28 mouse cellular contexts compared by ENCODE assay signal in genomic region chr5:147577003-147577402, GRCm38 (mm10).
DNase-seq lines count a peak whose midpoint lies in the region; ATAC-seq and TF ChIP-seq lines count a peak whose summit lies in the region.
"Had no signal": no experiment of that assay in that cellular context is flagged by ENCODE, and none has a peak within 500 bp of the region (broad histone marks: within the 10 kb centered on the region; RNA-seq: fewer than 3 reads in every experiment).

No protein-coding gene starts in this region.

- H3K36me3 ChIP-seq in embryonic facial prominence, embryonic 11.5 days (replicated peaks; ENCODE audit: control insufficient read depth, insufficient read depth, low read depth, low read length) = no peaks in the 10 kb centered on the region
- no peaks in the 10 kb centered on the region for H3K36me3 ChIP-seq in embryonic facial prominence, embryonic 10.5 days (replicated peaks)
- no peaks in the 10 kb centered on the region for H3K36me3 ChIP-seq in heart, embryonic 16.5 days (ENCODE audit: control insufficient read depth, insufficient read depth)
- peaks cover 3% of the 10 kb centered on the region; the same call in 1 of the 2 replicates for H3K36me3 ChIP-seq in heart, embryonic 12.5 days
- peaks cover 3% of the 10 kb centered on the region for H3K36me3 ChIP-seq in megakaryocyte, embryonic 14.5 days (replicated peaks; ENCODE audit: low read length)
- no peaks in the 10 kb centered on the region for H3K36me3 ChIP-seq in myocyte (ENCODE audit: control insufficient read depth, insufficient read depth)
- H3K36me3 ChIP-seq in forebrain, embryonic 15.5 days = no peaks in the 10 kb centered on the region
- H3K36me3 ChIP-seq: hindbrain, embryonic 15.5 days; limb, embryonic 13.5 days; liver, embryonic 12.5 days; midbrain, embryonic 13.5 days; neural tube, embryonic 15.5 days had no signal

- no peak for ATAC-seq in embryonic facial prominence, embryonic 11.5 days (replicated peaks; ENCODE audit: insufficient number of reproducible peaks, low FRiP score, low TSS enrichment, low read depth)
- ATAC-seq in heart, embryonic 16.5 days (replicated peaks; ENCODE audit: extremely low read depth, insufficient read depth, low FRiP score) = peak; percentile 39; the same call in 1 of the 2 replicates
- ATAC-seq in heart, embryonic 12.5 days (ENCODE audit: insufficient number of reproducible peaks, low FRiP score) = no peak
- no peak for ATAC-seq in megakaryocyte, adult 5-6 weeks (ENCODE audit: poor library complexity, severe bottlenecking)
- ATAC-seq in forebrain, embryonic 15.5 days (replicated peaks) = no peak
- ATAC-seq: forebrain, embryonic 13.5 days; inflammation-experienced regulatory T-cells, adult 6 months; liver, embryonic 12.5 days; liver, postnatal 0 days; midbrain, embryonic 13.5 days had no signal

- peak; percentile 26 for DNase-seq in embryonic facial prominence, embryonic 11.5 days (ENCODE audit: low spot score)
- DNase-seq in embryonic facial prominence, embryonic 10.5 days (ENCODE audit: low spot score) = no peak
- DNase-seq: B cell, adult 2 months; cerebellum, adult 11-12 months; cerebellum, adult 9-11 months; embryo, embryonic 11 days; kidney, adult 11 months; kidney, postnatal 14 days; layer of hippocampus, adult 9-11 months; liver, postnatal 0 days; lung, postnatal 36 days; retina, postnatal 1 day; right cerebral cortex, postnatal 14 days; thymus, postnatal 25 days had no signal

- H3K9me3 ChIP-seq in embryonic facial prominence, embryonic 11.5 days (replicated peaks; ENCODE audit: control insufficient read depth, low read length) = no peaks in the 10 kb centered on the region
- no peaks in the 10 kb centered on the region for H3K9me3 ChIP-seq in embryonic facial prominence, embryonic 10.5 days
- no peaks in the 10 kb centered on the region for H3K9me3 ChIP-seq in heart, embryonic 16.5 days (replicated peaks; ENCODE audit: control insufficient read depth, low read length)
- H3K9me3 ChIP-seq in heart, embryonic 12.5 days (replicated peaks) = 0 out of 2 replicates have a peak, but pooled peaks cover 3% of the 10 kb centered on the region
- H3K9me3 ChIP-seq in megakaryocyte, embryonic 14.5 days = peaks cover 23% of the 10 kb centered on the region
- H3K9me3 ChIP-seq in forebrain, embryonic 15.5 days = no peaks in the 10 kb centered on the region
- H3K9me3 ChIP-seq: forebrain, embryonic 13.5 days; hindbrain, embryonic 15.5 days; limb, embryonic 13.5 days; liver, embryonic 12.5 days; midbrain, embryonic 13.5 days; neural tube, embryonic 15.5 days had no signal

- H3K4me1 ChIP-seq in embryonic facial prominence, embryonic 11.5 days (ENCODE audit: control insufficient read depth, insufficient read depth, low read length) = no peaks in the 10 kb centered on the region
- peaks cover 7% of the 10 kb centered on the region; the same call in 1 of the 2 replicates for H3K4me1 ChIP-seq in embryonic facial prominence, embryonic 10.5 days
- H3K4me1 ChIP-seq in heart, embryonic 16.5 days (ENCODE audit: control insufficient read depth, insufficient read depth, low read length) = no peaks in the 10 kb centered on the region
- peaks cover 6% of the 10 kb centered on the region for H3K4me1 ChIP-seq in heart, embryonic 12.5 days (replicated peaks)
- peaks cover 44% of the 10 kb centered on the region for H3K4me1 ChIP-seq in megakaryocyte, embryonic 14.5 days
- H3K4me1 ChIP-seq in forebrain, embryonic 15.5 days = no peaks in the 10 kb centered on the region
- H3K4me1 ChIP-seq: forebrain, embryonic 13.5 days; hindbrain, embryonic 15.5 days; limb, embryonic 13.5 days; liver, embryonic 12.5 days; midbrain, embryonic 13.5 days; neural tube, embryonic 15.5 days had no signal

- H3ac ChIP-seq in myocyte (ENCODE audit: control insufficient read depth, insufficient read length) = no peak overlapping the region

- no peak overlapping the region for H3K4me3 ChIP-seq in embryonic facial prominence, embryonic 11.5 days (ENCODE audit: low read depth, low read length)
- H3K4me3 ChIP-seq in embryonic facial prominence, embryonic 10.5 days = no peak overlapping the region
- no peak overlapping the region for H3K4me3 ChIP-seq in heart, embryonic 16.5 days (ENCODE audit: low read length)
- H3K4me3 ChIP-seq in heart, embryonic 12.5 days = no peak overlapping the region
- peak overlapping the region; percentile 14 for H3K4me3 ChIP-seq in megakaryocyte, embryonic 14.5 days (replicated peaks)
- no peak overlapping the region for H3K4me3 ChIP-seq in myocyte
- no peak overlapping the region for H3K4me3 ChIP-seq in forebrain, embryonic 15.5 days
- H3K4me3 ChIP-seq: forebrain, embryonic 13.5 days; hindbrain, embryonic 15.5 days; limb, embryonic 13.5 days; liver, embryonic 12.5 days; midbrain, embryonic 13.5 days; neural tube, embryonic 15.5 days had no signal

- no peaks in the 10 kb centered on the region for H3K79me2 ChIP-seq in myocyte (ENCODE audit: control insufficient read depth, insufficient read depth)

- no peak overlapping the region for H3K4me2 ChIP-seq in embryonic facial prominence, embryonic 11.5 days (ENCODE audit: low read depth, low read length)
- H3K4me2 ChIP-seq in heart, embryonic 16.5 days (ENCODE audit: low read depth, low read length) = no peak overlapping the region
- no peak overlapping the region for H3K4me2 ChIP-seq in heart, embryonic 12.5 days
- no peak overlapping the region for H3K4me2 ChIP-seq in myocyte (ENCODE audit: low read depth)
- H3K4me2 ChIP-seq in forebrain, embryonic 15.5 days (replicated peaks) = no peak overlapping the region
- H3K4me2 ChIP-seq: forebrain, embryonic 13.5 days; heart, embryonic 11.5 days; hindbrain, embryonic 15.5 days; limb, embryonic 13.5 days; liver, embryonic 12.5 days; midbrain, embryonic 13.5 days; neural tube, embryonic 15.5 days had no signal

- no peaks in the 10 kb centered on the region for H3K27me3 ChIP-seq in embryonic facial prominence, embryonic 11.5 days (ENCODE audit: control insufficient read depth, insufficient read depth, low read length)
- no peaks in the 10 kb centered on the region for H3K27me3 ChIP-seq in embryonic facial prominence, embryonic 10.5 days (replicated peaks; ENCODE audit: low read depth, poor library complexity, severe bottlenecking)
- H3K27me3 ChIP-seq in heart, embryonic 16.5 days (ENCODE audit: control insufficient read depth, insufficient read depth, low read length) = no peaks in the 10 kb centered on the region
- H3K27me3 ChIP-seq in heart, embryonic 12.5 days (replicated peaks) = no peaks in the 10 kb centered on the region
- H3K27me3 ChIP-seq in megakaryocyte, embryonic 14.5 days (replicated peaks) = peaks cover 11% of the 10 kb centered on the region
- H3K27me3 ChIP-seq in myocyte (ENCODE audit: control insufficient read depth, insufficient read depth, insufficient read length) = no peaks in the 10 kb centered on the region
- no peaks in the 10 kb centered on the region for H3K27me3 ChIP-seq in forebrain, embryonic 15.5 days
- H3K27me3 ChIP-seq: forebrain, embryonic 13.5 days; hindbrain, embryonic 15.5 days; midbrain, embryonic 13.5 days; neural tube, embryonic 15.5 days had no signal

- no peak overlapping the region for H3K27ac ChIP-seq in embryonic facial prominence, embryonic 11.5 days (replicated peaks; ENCODE audit: low read depth, low read length)
- H3K27ac ChIP-seq in embryonic facial prominence, embryonic 10.5 days (replicated peaks) = no peak overlapping the region
- H3K27ac ChIP-seq in heart, embryonic 16.5 days (ENCODE audit: low read length) = no peak overlapping the region
- H3K27ac ChIP-seq in heart, embryonic 12.5 days (ENCODE audit: poor library complexity, severe bottlenecking) = no peak overlapping the region
- H3K27ac ChIP-seq in forebrain, embryonic 15.5 days (replicated peaks) = no peak overlapping the region
- H3K27ac ChIP-seq: forebrain, embryonic 13.5 days; hindbrain, embryonic 15.5 days; limb, embryonic 13.5 days; liver, embryonic 12.5 days; midbrain, embryonic 13.5 days; neural tube, embryonic 15.5 days had no signal

- WGBS in embryonic facial prominence, embryonic 11.5 days = 61% methylated on average over 6 of the region's 6 CpGs
- WGBS in embryonic facial prominence, embryonic 10.5 days = 69% methylated on average over 6 of the region's 6 CpGs
- whole genome bisulfite sequencing in heart, embryonic 16.5 days = 27% methylated on average over 6 of the region's 6 CpGs
- WGBS in heart, embryonic 12.5 days = 51% methylated on average over 6 of the region's 6 CpGs
- 86% methylated on average over 6 of the region's 6 CpGs for WGBS in forebrain, embryonic 15.5 days

- H3K9ac ChIP-seq in embryonic facial prominence, embryonic 11.5 days (replicated peaks; ENCODE audit: low read length) = no peak overlapping the region
- no peak overlapping the region for H3K9ac ChIP-seq in heart, embryonic 16.5 days (ENCODE audit: low read length)
- H3K9ac ChIP-seq in heart, embryonic 12.5 days = no peak overlapping the region
- no peak overlapping the region for H3K9ac ChIP-seq in forebrain, embryonic 15.5 days (replicated peaks)
- H3K9ac ChIP-seq: forebrain, embryonic 13.5 days; hindbrain, embryonic 15.5 days; limb, embryonic 13.5 days; liver, embryonic 12.5 days; liver, postnatal 0 days; midbrain, embryonic 13.5 days; neural tube, embryonic 15.5 days had no signal

- TF ChIP-seq POLR2A in myocyte (IDR thresholded peaks at IDR 0.05; ENCODE audit: insufficient read length, low read depth) = no peak

TF ChIP-seq in myocyte, 11 proteins besides CTCF, POLR2A, EP300 and RAD21:
- no peak for TF ChIP-seq REST (IDR thresholded peaks at IDR 0.05; ENCODE audit: insufficient read depth, insufficient read length)
- no peak for TF ChIP-seq USF1 (IDR thresholded peaks at IDR 0.05; ENCODE audit: low read depth)
- peak; percentile 90 to 96 (median 90) for TF ChIP-seq MYOG (IDR thresholded peaks at IDR 0.05; ENCODE audit: control insufficient read depth in 1 of 3, insufficient read depth in 1 of 3, insufficient read length in 2 of 3, low read depth in 2 of 3)
- no peak for TF ChIP-seq POLR2AphosphoS2 (IDR thresholded peaks at IDR 0.05; ENCODE audit: insufficient read length, low read depth)
- TF ChIP-seq TCF12 (IDR thresholded peaks at IDR 0.05; ENCODE audit: insufficient read depth, poor library complexity, severe bottlenecking) = peak; percentile 54
- no peak for TF ChIP-seq CEBPB (IDR thresholded peaks at IDR 0.05; ENCODE audit: insufficient read depth, poor library complexity, severe bottlenecking)
- TF ChIP-seq SRF (IDR thresholded peaks at IDR 0.05; ENCODE audit: control insufficient read depth, insufficient read length, low read depth) = no peak
- TF ChIP-seq MYOD1 (IDR thresholded peaks at IDR 0.05; ENCODE audit: control insufficient read depth in 1 of 3, insufficient read length in 2 of 3, low read depth in 2 of 3) = peak; percentile 73 to 85 (median 79)
- no peak for TF ChIP-seq E2F4 (IDR thresholded peaks at IDR 0.05; ENCODE audit: insufficient read depth)
- TF ChIP-seq MAX (IDR thresholded peaks at IDR 0.05; ENCODE audit: low read depth) = no peak
- peak; percentile 58 for TF ChIP-seq TCF3 (IDR thresholded peaks at IDR 0.05; ENCODE audit: insufficient read length, low read depth)
